Mouse (Mus musculus): ENCODE results near the gene Olfr1217.
"Not testable (repeated sequence)": the region's sequence is repeated elsewhere in the genome, so short reads cannot be mapped to it uniquely, and the experiment has no call there.

Gene Olfr1217

DNA sequence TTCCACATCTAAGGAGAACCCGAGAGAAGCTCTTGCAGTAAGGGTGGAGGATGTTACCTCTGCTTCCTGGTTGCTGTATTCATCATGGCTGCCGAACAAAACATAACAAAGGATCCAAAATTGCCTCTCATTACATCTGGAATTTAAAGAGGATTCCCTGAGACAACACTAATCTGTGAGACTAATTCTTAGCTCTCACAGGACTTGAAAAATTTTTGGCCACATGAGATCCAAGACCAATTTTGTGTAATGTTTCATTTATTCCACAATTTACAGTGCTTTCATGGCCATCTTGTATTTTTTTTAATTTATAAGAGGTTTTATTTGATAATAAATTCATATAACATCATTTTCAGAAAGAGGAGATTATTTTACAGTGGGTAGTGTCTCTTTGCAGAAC, at the start of gene Olfr1217:
TSS of gene Olfr1217 (minus strand) at position 101 of the 400 bp plus-strand sequence.
- no peak for DNase-seq

- DNase-seq: no peak
These were observed 49.6 kb upstream of the Olfr1217 start for GRCm38 (mm10) chr2:89081487-89081886.

- no peak for DNase-seq
These were observed 29.2 kb upstream of the Olfr1217 start, which contains the start of gene Olfr1218 for GRCm38 (mm10) chr2:89061087-89061486. Gene Olfr1218, minus strand, starts transcription at chr2:89061187.

- DNase-seq: not testable (repeated sequence)
These were observed 10.4 kb downstream of the Olfr1217 start for GRCm38 (mm10) chr2:89021436-89021835.

GRCm38 (mm10) chr2:89018240-89018639, 13.6 kb downstream of the Olfr1217 start, which contains the start of gene Olfr1216:
Gene Olfr1216, minus strand, starts transcription at chr2:89018340.
- no peak for DNase-seq

DNA sequence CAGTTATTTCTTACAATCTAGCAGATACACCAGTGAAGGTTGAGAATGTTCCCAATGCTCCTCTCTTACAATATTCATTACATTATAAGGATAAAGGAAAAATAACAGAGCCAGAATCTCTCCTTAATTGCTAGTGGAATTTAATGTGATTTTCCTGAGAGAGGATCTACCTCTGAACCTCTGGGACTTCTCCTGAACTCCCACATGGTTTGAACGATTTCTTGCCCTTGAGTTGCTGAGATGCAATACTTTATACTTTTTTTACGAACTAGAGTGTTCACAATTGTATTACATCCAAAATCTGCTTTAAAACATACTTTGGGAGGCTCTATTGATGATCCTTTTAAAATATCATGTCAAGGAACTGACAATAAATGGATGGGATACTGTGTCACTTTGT, 25.0 kb downstream of the Olfr1217 start, which contains the start of gene Olfr1215:
TSS of gene Olfr1215 (minus strand) at position 101 of the 400 bp plus-strand sequence.
- no peak for DNase-seq

- no peak for DNase-seq
These were observed 39.3 kb downstream of the Olfr1217 start, which contains the start of gene Olfr1214 for GRCm38 (mm10) chr2:88992553-88992952. Gene Olfr1214, minus strand, starts transcription at chr2:88992653.

- DNase-seq: no peak
These were observed 51.7 kb downstream of the Olfr1217 start, which contains the start of gene Gm13762 for GRCm38 (mm10) chr2:88980181-88980580. Gene Gm13762, minus strand, starts transcription at chr2:88980281.

All from kidney, postnatal 4 days (tissue).